27 mouse cellular contexts compared by ENCODE assay signal in genomic region chr8:87489841-87490415, GRCm38 (mm10). TPM values are rescaled to one million over a fixed set of nuclear protein-coding genes. Genes with fewer than 3 reads are reported as not detected.
DNase-seq lines count a peak whose midpoint lies in the region; ATAC-seq and TF ChIP-seq lines count a peak whose summit lies in the region.
"Had no signal": no experiment of that assay in that cellular context is flagged by ENCODE, and none has a peak within 500 bp of the region (broad histone marks: within the 10 kb centered on the region; RNA-seq: fewer than 3 reads in every experiment).

No protein-coding gene starts in this region.

- no peak for ATAC-seq in heart, embryonic 12.5 days (ENCODE audit: insufficient number of reproducible peaks, low FRiP score)
- no peak for ATAC-seq in inflammation-experienced regulatory T-cells, adult 6 months
- ATAC-seq: activated CD4-positive, CD25-positive, alpha-beta regulatory T cell, adult 4 months; forebrain, embryonic 15.5 days; intestine, embryonic 16.5 days had no signal

- no peaks in the 10 kb centered on the region for H3K27me3 ChIP-seq in heart, embryonic 12.5 days (replicated peaks)
- H3K27me3 ChIP-seq: forebrain, embryonic 15.5 days; heart, embryonic 13.5 days; hindbrain, embryonic 15.5 days had no signal

- no peak overlapping the region for H3K4me3 ChIP-seq in heart, embryonic 12.5 days
- H3K4me3 ChIP-seq in layer of hippocampus, adult 2 months, result no peak overlapping the region
- H3K4me3 ChIP-seq: forebrain, embryonic 15.5 days; gastrocnemius, adult 2 months; heart, embryonic 13.5 days; hindbrain, embryonic 15.5 days had no signal

- H3K9ac ChIP-seq in heart, embryonic 12.5 days, result no peak overlapping the region
- H3K9ac ChIP-seq: forebrain, embryonic 15.5 days; heart, embryonic 13.5 days; hindbrain, embryonic 15.5 days had no signal

- 45% methylated on average over 5 of the region's 5 CpGs for WGBS in heart, embryonic 12.5 days

- no peaks in the 10 kb centered on the region for H3K36me3 ChIP-seq in heart, embryonic 12.5 days
- H3K36me3 ChIP-seq: forebrain, embryonic 15.5 days; G1E; heart, embryonic 13.5 days; hindbrain, embryonic 15.5 days had no signal

- no peak overlapping the region for H3K27ac ChIP-seq in heart, embryonic 12.5 days (ENCODE audit: poor library complexity, severe bottlenecking)
- H3K27ac ChIP-seq in layer of hippocampus, adult 2 months, result no peak overlapping the region
- H3K27ac ChIP-seq: forebrain, embryonic 15.5 days; gastrocnemius, adult 2 months; heart, embryonic 13.5 days; hindbrain, embryonic 15.5 days had no signal

- no peak overlapping the region for H3K4me2 ChIP-seq in heart, embryonic 12.5 days
- H3K4me2 ChIP-seq: forebrain, embryonic 15.5 days; heart, embryonic 13.5 days; hindbrain, embryonic 15.5 days had no signal

- DNase-seq in heart, adult 11 months, result peak; percentile 55
- DNase-seq in 3134 (ENCODE audit: extremely low read depth, insufficient read length, low spot score) (peak; percentile 61), 416B (ENCODE audit: low read depth) (peak; percentile 42)
- peak; percentile 54 for DNase-seq in brain, adult 2 months (ENCODE audit: low read depth, low spot score)
- no peak for DNase-seq in adrenal gland, adult (ENCODE audit: inconsistent age in 2 of 2, low spot score in 1 of 2)
- DNase-seq in layer of hippocampus, adult 2 months (ENCODE audit: low spot score in 2 of 2), result no peak
- DNase-seq: adrenal gland, postnatal 10 days; B cell, adult 2 months; cerebellum, adult 18-20 months; cerebellum, adult 9-10 months; cerebellum, postnatal 14 days; gastrocnemius, adult 2 months; gastrocnemius, postnatal 14 days; heart, adult 18-20 months; heart, postnatal 14 days; heart, postnatal 4 days; kidney, adult 18-20 months; kidney, adult 9 months had no signal

- peaks cover 3% of the 10 kb centered on the region; the same call in 1 of the 2 replicates for H3K4me1 ChIP-seq in heart, embryonic 12.5 days (replicated peaks)
- H3K4me1 ChIP-seq: forebrain, embryonic 15.5 days; hindbrain, embryonic 15.5 days had no signal

- TF ChIP-seq CTCF in layer of hippocampus, adult 2 months (conservative IDR thresholded peaks at IDR 0.05), result no peak

- no peaks in the 10 kb centered on the region for H3K9me3 ChIP-seq in heart, embryonic 12.5 days (replicated peaks)
- H3K9me3 ChIP-seq: forebrain, embryonic 15.5 days; heart, embryonic 13.5 days; hindbrain, embryonic 15.5 days had no signal

RNA-seq across cellular contexts. Expression of gene Cbln1, which starts 17.5 kb away (rescaled TPM):
- 0.17 and 0.27 TPM in 2 replicates for polyA plus RNA-seq in heart, embryonic 12.5 days (2016; fragmentation: Nextera tagmentation; extraction: Ambion mirVana)
- polyA plus RNA-seq in inflammation-experienced regulatory T-cells, adult 6 months (2017; shearing (Covaris generic)), result not detected
- 1 to 10 TPM; 4.1 to 5.1 TPM for total RNA-seq in layer of hippocampus, adult 2 months (2021)
- total RNA-seq: CH12.LX; G1E; gastrocnemius, adult 2 months had no signal
- polyA plus RNA-seq: G1E; intestine, embryonic 16.5 days had no signal

Comparison
In these comparisons a context has a peak if more than half of its experiments do, and no peak if none do; other contexts are left out.
1. DNase-seq: peak in heart, adult 11 months (single experiment), 3134 (single experiment), 416B (single experiment) and brain, adult 2 months (single experiment); none in adrenal gland, adult (0 of 2) and layer of hippocampus, adult 2 months (0 of 2).